Mouse (Mus musculus): ENCODE data around the gene Dnajb6. TPM values are rescaled to one million over a fixed set of nuclear protein-coding genes. Genes with fewer than 3 reads are reported as not detected.

Gene Dnajb6
- polyA plus RNA-seq (2015; fragmentation: Nextera tagmentation; extraction: Ambion mirVana): 144 and 148 TPM in 2 replicates

DNA sequence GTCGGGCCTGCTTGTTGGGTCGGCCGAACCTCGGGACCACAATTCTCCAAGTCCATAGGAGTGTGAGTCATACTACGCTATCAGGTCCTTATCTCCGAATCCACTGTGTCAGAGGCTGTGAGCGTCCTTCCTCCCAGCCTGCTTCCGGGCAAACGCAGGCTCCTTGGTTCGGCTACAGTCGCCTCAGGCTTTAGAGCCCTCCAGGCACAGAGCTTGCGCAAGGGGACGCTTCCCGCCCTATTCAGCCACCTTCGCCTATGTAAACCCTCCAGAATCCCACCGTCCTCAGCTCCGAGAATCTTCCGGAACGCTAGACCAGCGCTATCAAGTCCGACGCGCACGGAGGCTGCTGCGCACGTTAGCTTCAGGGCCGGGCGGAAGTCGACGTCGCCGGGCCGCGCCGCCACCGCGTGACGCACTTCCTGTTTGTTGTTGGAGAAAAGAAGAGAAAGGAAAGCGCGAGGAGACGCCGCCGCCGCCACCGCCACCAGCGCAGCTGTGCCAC lies at the start of gene Dnajb6, which contains the start of gene Gm5129:
Gene Dnajb6, plus strand, starts transcription at position 132 of the 505 bp plus-strand sequence.
Gene Gm5129, minus strand, starts transcription at position 380 of the 505 bp plus-strand sequence.
- no peak for TF ChIP-seq CTCF (IDR thresholded peaks at IDR 0.05; ENCODE audit: low read depth)
- TF ChIP-seq EP300 (optimal IDR thresholded peaks at IDR 0.05): no peak
- WGBS: under 1% methylated on average over 45 of the region's 46 CpGs

GRCm38 (mm10) chr5:29687671-29688070 lies 47.8 kb upstream of the Dnajb6 start:
- H3K9ac ChIP-seq (ENCODE audit: low read length): no peak overlapping the region
- H3K4me1 ChIP-seq (replicated peaks; ENCODE audit: control insufficient read depth, insufficient read depth): no peaks in the 10 kb centered on the region
- peak overlapping the region; percentile 36; the same call in 1 of the 2 replicates for H3K27ac ChIP-seq (replicated peaks)
- peak; percentile 74 for ATAC-seq (ENCODE audit: low FRiP score, low TSS enrichment)
- H3K4me3 ChIP-seq (ENCODE audit: low read depth, low read length): no peak overlapping the region
- H3K9me3 ChIP-seq (ENCODE audit: control insufficient read depth, low read length): no peaks in the 10 kb centered on the region
- peak; percentile 81 for TF ChIP-seq CTCF (IDR thresholded peaks at IDR 0.05; ENCODE audit: low read depth)
- TF ChIP-seq EP300 (optimal IDR thresholded peaks at IDR 0.05): no peak
- no peak overlapping the region for H3K4me2 ChIP-seq (replicated peaks; ENCODE audit: low read depth)
- DNase-seq (ENCODE audit: low spot score): peak; percentile 38
- no peaks in the 10 kb centered on the region for H3K36me3 ChIP-seq (ENCODE audit: control insufficient read depth, insufficient read depth, low read length)
- no peaks in the 10 kb centered on the region for H3K27me3 ChIP-seq (ENCODE audit: control insufficient read depth, insufficient read depth, low read length)
- 42% methylated on average over 3 of the region's 3 CpGs for WGBS

More for the DNA sequence above, at the start of gene Dnajb6, which contains the start of gene Gm5129:
- H3K4me2 ChIP-seq (replicated peaks; ENCODE audit: low read depth): peak within 1 kb of the TSS; percentile 61
- no peaks in the 10 kb centered on the region for H3K9me3 ChIP-seq (ENCODE audit: control insufficient read depth, low read length)
- peak within 1 kb of the TSS; percentile 99 for H3K27ac ChIP-seq (replicated peaks)
- H3K36me3 ChIP-seq (ENCODE audit: control insufficient read depth, insufficient read depth, low read length): no peaks in the 10 kb centered on the region
- DNase-seq (ENCODE audit: low spot score): peak; percentile 95
- H3K9ac ChIP-seq (ENCODE audit: low read length): peak within 1 kb of the TSS; percentile 95
- peak; percentile 92 for ATAC-seq (ENCODE audit: low FRiP score, low TSS enrichment)
- H3K4me1 ChIP-seq (replicated peaks; ENCODE audit: control insufficient read depth, insufficient read depth): no peaks in the 10 kb centered on the region
- H3K27me3 ChIP-seq (ENCODE audit: control insufficient read depth, insufficient read depth, low read length): no peaks in the 10 kb centered on the region
- H3K4me3 ChIP-seq (ENCODE audit: low read depth, low read length): peak within 1 kb of the TSS; percentile 85

DNA sequence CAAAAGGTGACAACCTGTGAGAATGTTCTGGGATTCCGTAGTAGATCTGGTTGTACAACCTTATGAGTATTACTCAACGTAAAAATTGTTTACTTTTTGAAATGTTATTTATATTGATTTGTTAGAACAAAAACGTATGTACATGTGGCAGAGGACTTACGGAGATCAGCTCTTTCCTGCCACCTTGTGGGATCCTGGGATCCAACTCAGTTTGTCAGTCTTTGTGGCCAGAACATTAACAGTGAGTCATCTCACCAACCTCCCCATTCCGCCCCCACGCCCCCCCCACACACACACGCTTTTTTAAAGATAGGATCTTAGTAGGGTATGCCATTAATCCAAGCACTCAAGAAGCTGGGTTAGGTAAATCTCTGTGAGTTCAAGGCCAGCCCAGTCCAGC lies 47.1 kb upstream of the Dnajb6 start:
- peak; percentile 30; the same call in 1 of the 2 replicates for ATAC-seq (ENCODE audit: low FRiP score, low TSS enrichment)
- no peak overlapping the region for H3K4me3 ChIP-seq (ENCODE audit: low read depth, low read length)
- H3K9ac ChIP-seq (ENCODE audit: low read length): no peak overlapping the region
- no peak overlapping the region; the same call in 1 of the 2 replicates for H3K27ac ChIP-seq (replicated peaks)
- H3K9me3 ChIP-seq (ENCODE audit: control insufficient read depth, low read length): no peaks in the 10 kb centered on the region
- no peaks in the 10 kb centered on the region for H3K36me3 ChIP-seq (ENCODE audit: control insufficient read depth, insufficient read depth, low read length)
- no peak overlapping the region for H3K4me2 ChIP-seq (replicated peaks; ENCODE audit: low read depth)
- TF ChIP-seq EP300 (optimal IDR thresholded peaks at IDR 0.05) (no peak), CTCF (IDR thresholded peaks at IDR 0.05; ENCODE audit: low read depth) (peak; percentile 63)
- no peaks in the 10 kb centered on the region for H3K4me1 ChIP-seq (replicated peaks; ENCODE audit: control insufficient read depth, insufficient read depth)
- WGBS: 35% methylated on average over 7 of the region's 7 CpGs
- no peaks in the 10 kb centered on the region for H3K27me3 ChIP-seq (ENCODE audit: control insufficient read depth, insufficient read depth, low read length)
- DNase-seq (ENCODE audit: low spot score): peak; percentile 31

GRCm38 (mm10) chr5:29698493-29698892 lies 37.0 kb upstream of the Dnajb6 start:
- Histone ChIP-seq H3K4me2 (replicated peaks; ENCODE audit: low read depth) (no peak overlapping the region), H3K4me1 (replicated peaks; ENCODE audit: control insufficient read depth, insufficient read depth) (no peaks in the 10 kb centered on the region), H3K9me3 (ENCODE audit: control insufficient read depth, low read length) (no peaks in the 10 kb centered on the region), H3K36me3 (ENCODE audit: control insufficient read depth, insufficient read depth, low read length) (no peaks in the 10 kb centered on the region), H3K27me3 (ENCODE audit: control insufficient read depth, insufficient read depth, low read length) (no peaks in the 10 kb centered on the region), H3K27ac (replicated peaks) (peak overlapping the region; percentile 87), H3K4me3 (ENCODE audit: low read depth, low read length) (no peak overlapping the region), H3K9ac (ENCODE audit: low read length) (no peak overlapping the region)
- TF ChIP-seq EP300 (optimal IDR thresholded peaks at IDR 0.05) (no peak), CTCF (IDR thresholded peaks at IDR 0.05; ENCODE audit: low read depth) (no peak)
- DNase-seq (ENCODE audit: low spot score) (peak; percentile 80), ATAC-seq (ENCODE audit: low FRiP score, low TSS enrichment) (peak; percentile 94)
- 59% methylated on average over 4 of the region's 4 CpGs for WGBS

DNA sequence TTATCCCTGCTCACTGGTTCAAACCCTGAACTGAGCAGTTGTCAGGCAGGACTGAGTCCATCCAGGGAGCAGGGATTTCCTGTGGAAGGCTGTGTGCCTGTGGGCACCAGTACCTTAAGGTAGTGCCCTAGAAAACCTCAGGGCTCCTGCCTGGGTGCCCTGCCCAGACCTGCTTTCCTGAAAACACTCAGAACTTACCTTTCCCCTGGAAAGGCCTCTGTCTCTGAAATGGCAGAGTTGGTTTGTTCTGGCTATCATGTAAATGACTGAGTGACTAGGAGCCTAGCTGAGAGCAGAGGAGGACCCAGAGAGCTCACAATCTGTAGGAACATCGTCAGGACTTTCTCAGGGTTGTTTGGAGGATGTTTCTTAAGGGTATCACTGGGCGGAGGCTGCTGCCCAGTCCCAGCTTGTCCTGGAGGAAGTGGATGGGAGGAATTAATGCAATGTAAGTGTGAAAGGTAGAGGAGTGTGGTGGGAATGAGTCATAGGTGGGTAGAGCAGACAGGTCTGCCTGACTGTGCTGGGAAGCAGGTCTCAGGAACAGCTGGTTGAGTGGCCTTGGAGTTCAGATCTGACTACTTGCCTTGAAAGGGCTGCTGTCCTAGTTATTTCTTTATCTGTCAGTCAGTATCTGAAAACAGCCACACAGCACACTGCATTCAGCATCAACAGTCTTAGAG lies 35.8 kb upstream of the Dnajb6 start:
- H3K27ac ChIP-seq (replicated peaks): peak overlapping the region; percentile 87
- H3K9me3 ChIP-seq (ENCODE audit: control insufficient read depth, low read length): no peaks in the 10 kb centered on the region
- ATAC-seq (ENCODE audit: low FRiP score, low TSS enrichment) (peak; percentile 83), DNase-seq (ENCODE audit: low spot score) (peak; percentile 45)
- no peak overlapping the region for H3K4me2 ChIP-seq (replicated peaks; ENCODE audit: low read depth)
- WGBS: 55% methylated on average over 2 of the region's 2 CpGs
- TF ChIP-seq CTCF (IDR thresholded peaks at IDR 0.05; ENCODE audit: low read depth): no peak
- TF ChIP-seq EP300 (optimal IDR thresholded peaks at IDR 0.05): peak; percentile 69
- H3K36me3 ChIP-seq (ENCODE audit: control insufficient read depth, insufficient read depth, low read length): no peaks in the 10 kb centered on the region
- H3K27me3 ChIP-seq (ENCODE audit: control insufficient read depth, insufficient read depth, low read length): no peaks in the 10 kb centered on the region
- 0 out of 2 replicates have a peak overlapping the region, but pooled peaks have one; percentile 35 for H3K9ac ChIP-seq (ENCODE audit: low read length)
- H3K4me1 ChIP-seq (replicated peaks; ENCODE audit: control insufficient read depth, insufficient read depth): no peaks in the 10 kb centered on the region
- no peak overlapping the region for H3K4me3 ChIP-seq (ENCODE audit: low read depth, low read length)

GRCm38 (mm10) chr5:29707241-29707640 lies 28.2 kb upstream of the Dnajb6 start:
- no peaks in the 10 kb centered on the region for H3K4me1 ChIP-seq (replicated peaks; ENCODE audit: control insufficient read depth, insufficient read depth)
- peak overlapping the region; percentile 83; the same call in 1 of the 2 replicates for H3K27ac ChIP-seq (replicated peaks)
- no peak for ATAC-seq (ENCODE audit: low FRiP score, low TSS enrichment)
- no peaks in the 10 kb centered on the region for H3K9me3 ChIP-seq (ENCODE audit: control insufficient read depth, low read length)
- H3K36me3 ChIP-seq (ENCODE audit: control insufficient read depth, insufficient read depth, low read length): no peaks in the 10 kb centered on the region
- H3K4me3 ChIP-seq (ENCODE audit: low read depth, low read length): no peak overlapping the region
- no peak overlapping the region for H3K4me2 ChIP-seq (replicated peaks; ENCODE audit: low read depth)
- 58% methylated on average over 4 of the region's 4 CpGs for WGBS
- H3K9ac ChIP-seq (ENCODE audit: low read length): no peak overlapping the region
- TF ChIP-seq EP300 (optimal IDR thresholded peaks at IDR 0.05) (no peak), CTCF (IDR thresholded peaks at IDR 0.05; ENCODE audit: low read depth) (no peak)
- DNase-seq (ENCODE audit: low spot score): no peak
- H3K27me3 ChIP-seq (ENCODE audit: control insufficient read depth, insufficient read depth, low read length): no peaks in the 10 kb centered on the region

Data from stomach, postnatal 0 days (tissue).